ENCODE assay signal across 8 mouse cellular contexts in genomic region chr17:29848793-29849435, GRCm38 (mm10).
A peak's percentile ranks its signal among the peaks of the same experiment; 100 is the strongest.
DNase-seq lines count a peak whose midpoint lies in the region; ATAC-seq and TF ChIP-seq lines count a peak whose summit lies in the region.

No protein-coding gene starts in this region.

- peak; percentile 81 for TF ChIP-seq CTCF in kidney, postnatal 0 days (IDR thresholded peaks at IDR 0.05; ENCODE audit: low read depth)

- ATAC-seq in kidney, postnatal 0 days (replicated peaks; ENCODE audit: low FRiP score, low read depth) = peak; percentile 40; the same call in 1 of the 2 replicates
- peak; percentile 55 for ATAC-seq in liver, embryonic 13.5 days (ENCODE audit: low read depth)
- ATAC-seq in neural tube, embryonic 14.5 days (ENCODE audit: low read depth) = peak; percentile 38; the same call in 1 of the 2 replicates

- no peak overlapping the region for H3K9ac ChIP-seq in kidney, postnatal 0 days (ENCODE audit: low read depth, low read length)
- no peak overlapping the region for H3K9ac ChIP-seq in liver, embryonic 13.5 days
- H3K9ac ChIP-seq in neural tube, embryonic 14.5 days (replicated peaks; ENCODE audit: low read depth, low read length) = no peak overlapping the region

- no peaks in the 10 kb centered on the region for H3K36me3 ChIP-seq in kidney, postnatal 0 days (ENCODE audit: insufficient read depth, low read length)
- H3K36me3 ChIP-seq in liver, embryonic 13.5 days = no peaks in the 10 kb centered on the region
- H3K36me3 ChIP-seq in neural tube, embryonic 14.5 days (ENCODE audit: control insufficient read depth, insufficient read depth, low read length) = no peaks in the 10 kb centered on the region

- WGBS in kidney, postnatal 0 days = 38% methylated on average over 17 of the region's 17 CpGs
- WGBS in liver, embryonic 13.5 days (ENCODE audit: insufficient replicate concordance) = 29% methylated on average over 17 of the region's 17 CpGs
- WGBS in neural tube, embryonic 14.5 days = 24% methylated on average over 17 of the region's 17 CpGs

- no peak overlapping the region for H3K4me3 ChIP-seq in kidney, postnatal 0 days (replicated peaks; ENCODE audit: low read depth, low read length)
- no peak overlapping the region for H3K4me3 ChIP-seq in liver, embryonic 13.5 days (replicated peaks)
- H3K4me3 ChIP-seq in neural tube, embryonic 14.5 days (ENCODE audit: low read depth, low read length) = no peak overlapping the region

- H3K27me3 ChIP-seq in kidney, postnatal 0 days (ENCODE audit: insufficient read depth, low read length) = no peaks in the 10 kb centered on the region
- peaks cover 6% of the 10 kb centered on the region; the same call in 1 of the 2 replicates for H3K27me3 ChIP-seq in liver, embryonic 13.5 days
- H3K27me3 ChIP-seq in neural tube, embryonic 14.5 days (ENCODE audit: control insufficient read depth, insufficient read depth, low read length) = no peaks in the 10 kb centered on the region

- no peaks in the 10 kb centered on the region for H3K4me1 ChIP-seq in kidney, postnatal 0 days (replicated peaks; ENCODE audit: insufficient read depth, low read length)
- H3K4me1 ChIP-seq in liver, embryonic 13.5 days (replicated peaks) = peaks cover 49% of the 10 kb centered on the region
- no peaks in the 10 kb centered on the region for H3K4me1 ChIP-seq in neural tube, embryonic 14.5 days (ENCODE audit: control insufficient read depth, insufficient read depth, low read length)

- H3K4me2 ChIP-seq in kidney, postnatal 0 days (ENCODE audit: low read length) = no peak overlapping the region
- H3K4me2 ChIP-seq in liver, embryonic 13.5 days = peak overlapping the region; percentile 12; the same call in 1 of the 2 replicates
- H3K4me2 ChIP-seq in neural tube, embryonic 14.5 days (ENCODE audit: low read depth, low read length) = no peak overlapping the region

- no peaks in the 10 kb centered on the region for H3K9me3 ChIP-seq in kidney, postnatal 0 days (replicated peaks; ENCODE audit: low read length)
- no peaks in the 10 kb centered on the region for H3K9me3 ChIP-seq in liver, embryonic 13.5 days (replicated peaks)
- H3K9me3 ChIP-seq in neural tube, embryonic 14.5 days (ENCODE audit: control insufficient read depth, low read length) = no peaks in the 10 kb centered on the region

- DNase-seq in ovary, postnatal 10 days (ENCODE audit: low spot score) = peak; percentile 21
- no peak for DNase-seq in ovary, adult 18-20 months (ENCODE audit: low spot score)
- peak; percentile 80 to 87 for DNase-seq in cerebellum, adult 18-20 months
- DNase-seq in frontal cortex, postnatal 36 days (ENCODE audit: low spot score in 2 of 2) = peak; percentile 70 to 72
- DNase-seq in kidney, postnatal 0 days (ENCODE audit: low spot score) = peak; percentile 56
- DNase-seq in liver, embryonic 13.5 days = peak; percentile 74
- DNase-seq in thymus, adult 18-20 months = peak; percentile 25 to 34

- H3K27ac ChIP-seq in kidney, postnatal 0 days = no peak overlapping the region
- no peak overlapping the region for H3K27ac ChIP-seq in liver, embryonic 13.5 days
- no peak overlapping the region for H3K27ac ChIP-seq in neural tube, embryonic 14.5 days (ENCODE audit: low read depth, low read length)
